ENCODE assay signal across 8 mouse cellular contexts in genomic region chr2:91961901-91962761, GRCm38 (mm10). TPM values are rescaled to one million over a fixed set of nuclear protein-coding genes. Genes with fewer than 3 reads are reported as not detected.
DNase-seq lines count a peak whose midpoint lies in the region; ATAC-seq lines count a peak whose summit lies in the region.

No protein-coding gene starts in this region.

- no peaks in the 10 kb centered on the region for H3K36me3 ChIP-seq in heart, embryonic 14.5 days (ENCODE audit: control insufficient read depth, insufficient read depth, low read length)
- no peaks in the 10 kb centered on the region for H3K36me3 ChIP-seq in intestine, embryonic 14.5 days (ENCODE audit: control insufficient read depth, insufficient read depth, low read length)
- H3K36me3 ChIP-seq in midbrain, embryonic 10.5 days, result 0 out of 2 replicates have a peak, but pooled peaks cover 7% of the 10 kb centered on the region

- H3K4me2 ChIP-seq in heart, embryonic 14.5 days (ENCODE audit: low read length), result peak overlapping the region; percentile 97
- peak overlapping the region; percentile 93 for H3K4me2 ChIP-seq in intestine, embryonic 14.5 days (ENCODE audit: low read length)

- ATAC-seq in heart, embryonic 14.5 days (ENCODE audit: insufficient number of reproducible peaks, insufficient read depth, low FRiP score, low read depth), result no peak
- ATAC-seq in intestine, embryonic 14.5 days (replicated peaks; ENCODE audit: low FRiP score, low TSS enrichment, low read depth), result no peak; the same call in 1 of the 2 replicates

- intact Hi-C loops in heart, postnatal 14 days (cut with DNase I), result loop anchor here (1.0 kb wide), 1 partner anchor 16 kb away; no protein-coding TSS in a partner anchor

- H3K4me3 ChIP-seq in heart, embryonic 14.5 days (ENCODE audit: control insufficient read depth in 1 of 2, insufficient read depth in 1 of 2, low read depth in 1 of 2, low read length in 2 of 2), result peak overlapping the region; percentile 90 to 92
- H3K4me3 ChIP-seq in intestine, embryonic 14.5 days (ENCODE audit: low read depth, low read length), result peak overlapping the region; percentile 81
- peak overlapping the region; percentile 94 for H3K4me3 ChIP-seq in midbrain, embryonic 10.5 days

- 49% methylated on average over 4 of the region's 4 CpGs for WGBS in heart, embryonic 14.5 days
- WGBS in intestine, embryonic 14.5 days, result 35% methylated on average over 4 of the region's 4 CpGs
- 69% methylated on average over 4 of the region's 4 CpGs for WGBS in midbrain, embryonic 10.5 days

- H3K27ac ChIP-seq in heart, embryonic 14.5 days (replicated peaks in 1 of 2; ENCODE audit: control insufficient read depth in 1 of 2, insufficient read depth in 1 of 2, low read depth in 2 of 2, low read length in 2 of 2), result 0 out of 4 replicates have a peak overlapping the region, but pooled peaks of 1 of the 2 experiments have one; percentile 28
- peak overlapping the region; percentile 75 for H3K27ac ChIP-seq in intestine, embryonic 14.5 days (ENCODE audit: low read depth)
- H3K27ac ChIP-seq in midbrain, embryonic 10.5 days (replicated peaks), result 0 out of 2 replicates have a peak overlapping the region, but pooled peaks have one; percentile 91

- H3K9ac ChIP-seq in heart, embryonic 14.5 days (ENCODE audit: low read length), result peak overlapping the region; percentile 95
- peak overlapping the region; percentile 88 for H3K9ac ChIP-seq in intestine, embryonic 14.5 days (ENCODE audit: low read length)

- peaks cover 35 to 53% of the 10 kb centered on the region in 2 experiments for H3K4me1 ChIP-seq in heart, embryonic 14.5 days (ENCODE audit: control insufficient read depth in 2 of 2, insufficient read depth in 2 of 2, low read length in 2 of 2)
- peaks cover 53% of the 10 kb centered on the region for H3K4me1 ChIP-seq in intestine, embryonic 14.5 days (replicated peaks; ENCODE audit: control insufficient read depth, insufficient read depth, low read length)
- H3K4me1 ChIP-seq in midbrain, embryonic 10.5 days, result peaks cover 57% of the 10 kb centered on the region

- H3K9me3 ChIP-seq in heart, embryonic 14.5 days (ENCODE audit: control insufficient read depth, low read length), result no peaks in the 10 kb centered on the region
- H3K9me3 ChIP-seq in intestine, embryonic 14.5 days (ENCODE audit: control insufficient read depth, low read length), result no peaks in the 10 kb centered on the region
- H3K9me3 ChIP-seq in midbrain, embryonic 10.5 days (replicated peaks), result no peaks in the 10 kb centered on the region

- H3K27me3 ChIP-seq in heart, embryonic 14.5 days (ENCODE audit: control insufficient read depth, insufficient read depth, low read length), result no peaks in the 10 kb centered on the region
- no peaks in the 10 kb centered on the region for H3K27me3 ChIP-seq in intestine, embryonic 14.5 days (replicated peaks; ENCODE audit: control insufficient read depth, insufficient read depth, low read length)
- peaks cover 34% of the 10 kb centered on the region for H3K27me3 ChIP-seq in midbrain, embryonic 10.5 days (ENCODE audit: low read depth, poor library complexity, severe bottlenecking)

- DNase-seq in heart, postnatal 14 days, result no peak
- peak; percentile 52 to 60 for DNase-seq in cerebellum, postnatal 25 days
- DNase-seq in intestine, embryonic 14.5 days (ENCODE audit: low spot score), result no peak
- no peak for DNase-seq in midbrain, embryonic 10.5 days (ENCODE audit: low spot score)
- DNase-seq in urinary bladder, postnatal 10 days (ENCODE audit: low spot score), result no peak
- DNase-seq in gastrocnemius, postnatal 10 days, result no peak
- DNase-seq in ovary, postnatal 14 days (ENCODE audit: low spot score), result no peak

RNA-seq across cellular contexts. Expression of gene Dgkz, which starts 13.5 kb away (rescaled TPM):
- polyA plus RNA-seq in heart, embryonic 14.5 days (2014; fragmentation: Nextera tagmentation; extraction: Ambion mirVana), result 47.8 and 48.2 TPM in 2 replicates
- 10 to 100 TPM; 62.3 to 63.1 TPM for total RNA-seq in heart, postnatal 14 days (2021)
- 71.9 and 75.6 TPM in 2 replicates for polyA plus RNA-seq in intestine, embryonic 14.5 days (2014; fragmentation: Nextera tagmentation; extraction: Ambion mirVana)
- polyA plus RNA-seq in midbrain, embryonic 10.5 days (2016; fragmentation: Nextera tagmentation; extraction: Ambion mirVana), result 28.3 and 35.0 TPM in 2 replicates
- 10 to 100 TPM; 60.5 to 84.3 TPM for total RNA-seq in gastrocnemius, postnatal 10 days (2021)

RNA-seq across cellular contexts. Expression of gene Gm9821, which starts 16.6 kb away (rescaled TPM):
- 2.8 and 3.5 TPM in 2 replicates for polyA plus RNA-seq in heart, embryonic 14.5 days (2014; fragmentation: Nextera tagmentation; extraction: Ambion mirVana)
- total RNA-seq in heart, postnatal 14 days (2021), result not detected
- 0.74 and 0.88 TPM in 2 replicates for polyA plus RNA-seq in intestine, embryonic 14.5 days (2014; fragmentation: Nextera tagmentation; extraction: Ambion mirVana)
- 0.12 and 0.19 TPM in 2 replicates for polyA plus RNA-seq in midbrain, embryonic 10.5 days (2016; fragmentation: Nextera tagmentation; extraction: Ambion mirVana)
- not detected for total RNA-seq in gastrocnemius, postnatal 10 days (2021)

RNA-seq across cellular contexts. Expression of gene Mdk, which starts 30.0 kb away (rescaled TPM):
- polyA plus RNA-seq in heart, embryonic 14.5 days (2014; fragmentation: Nextera tagmentation; extraction: Ambion mirVana), result 352 and 435 TPM in 2 replicates
- 10 to 100 TPM; 15.7 to 16.8 TPM for total RNA-seq in heart, postnatal 14 days (2021)
- 973 and 1,126 TPM in 2 replicates for polyA plus RNA-seq in intestine, embryonic 14.5 days (2014; fragmentation: Nextera tagmentation; extraction: Ambion mirVana)
- polyA plus RNA-seq in midbrain, embryonic 10.5 days (2016; fragmentation: Nextera tagmentation; extraction: Ambion mirVana), result 1,290 and 1,659 TPM in 2 replicates
- total RNA-seq in gastrocnemius, postnatal 10 days (2021), result 10 to 100 TPM; 43.3 to 55.2 TPM

RNA-seq across cellular contexts. Expression of gene Chrm4, which starts 35.1 kb away (rescaled TPM):
- polyA plus RNA-seq in heart, embryonic 14.5 days (2014; fragmentation: Nextera tagmentation; extraction: Ambion mirVana), result not detected in 2 replicates
- not detected for total RNA-seq in heart, postnatal 14 days (2021)
- polyA plus RNA-seq in intestine, embryonic 14.5 days (2014; fragmentation: Nextera tagmentation; extraction: Ambion mirVana), result 0.16 TPM in 1 of 2 replicates, not detected in the other
- 0.81 and 1.0 TPM in 2 replicates for polyA plus RNA-seq in midbrain, embryonic 10.5 days (2016; fragmentation: Nextera tagmentation; extraction: Ambion mirVana)
- under 1 TPM in 1 of 2 experiments, not detected in 1; 0.16 TPM for total RNA-seq in gastrocnemius, postnatal 10 days (2021)

Comparison
In these comparisons a context has a peak if more than half of its experiments do, and no peak if none do; other contexts are left out.
1. DNase-seq: peak in cerebellum, postnatal 25 days (2 of 2); none in heart, postnatal 14 days (0 of 2), intestine, embryonic 14.5 days (single experiment), midbrain, embryonic 10.5 days (single experiment), urinary bladder, postnatal 10 days (single experiment), gastrocnemius, postnatal 10 days (single experiment) and ovary, postnatal 14 days (single experiment).
2. Peak in every context shown above with its lines, with median percentiles within 50 percentile points of each other: H3K4me3 ChIP-seq.